Mouse (Mus musculus) limb, embryonic 10.5 days (tissue): ENCODE results near the gene Dnajc5. TPM values are rescaled to one million over a fixed set of nuclear protein-coding genes. Genes with fewer than 3 reads are reported as not detected.
A peak's percentile ranks its signal among the peaks of the same experiment; 100 is the strongest.

Experiments
- DNase-seq: peaks from one replicate; pipeline ENCODE4 v3.0.0-alpha.2; 2017; ENCODE audit warnings: low spot score
- H3K27ac ChIP-seq: fragments of 300-500 bp; sonication (generic); 2 replicates; pipeline ENCODE4 v1.5.1; 2016; ENCODE audit warnings: mild to moderate bottlenecking
- H3K27me3 ChIP-seq: fragments of 300-500 bp; sonication (generic); 2 replicates; pipeline ENCODE4 v1.6.1; 2016; ENCODE audit warnings: low read depth, mild to moderate bottlenecking; ENCODE audit not compliant: poor library complexity, severe bottlenecking
- H3K36me3 ChIP-seq: fragments of 300-500 bp; sonication (generic); 2 replicates; pipeline ENCODE4 v1.6.1; 2016; ENCODE audit warnings: mild to moderate bottlenecking, moderate library complexity
- H3K4me1 ChIP-seq: fragments of 300-500 bp; sonication (generic); 2 replicates; pipeline ENCODE4 v1.6.1; 2016
- H3K4me3 ChIP-seq: fragments of 300-500 bp; sonication (generic); 2 replicates; pipeline ENCODE4 v1.5.1; 2016; ENCODE audit warnings: mild to moderate bottlenecking, moderate library complexity
- H3K9me3 ChIP-seq: fragments of 300-500 bp; sonication (generic); replicated peaks from 2 replicates; pipeline ENCODE4 v1.6.1; 2016; ENCODE audit warnings: mild to moderate bottlenecking
- WGBS: fragments of 180-500 bp; shearing (Covaris S2); methylation state at CpG from one replicate; pipeline ENCODE4 v1.1.7; 2016; 5-methylcytosine and 5-hydroxymethylcytosine counted together
- polyA plus RNA-seq: library from polyadenylated mRNA; unstranded; fragments of >200 nt; fragmentation: Nextera tagmentation; extraction: Ambion mirVana; gene quantifications from 2 replicates; pipeline ENCODE4 v1.2.1, GENCODE M21; 2016

The Dnajc5 gene
- polyA plus RNA-seq, 1 experiment from 2014 or later = 97.6 TPM

- Histone ChIP-seq H3K4me3 (no peak overlapping the region), H3K4me1 (peaks cover 9% of the 10 kb centered on the region), H3K27ac (no peak overlapping the region), H3K27me3 (no peaks in the 10 kb centered on the region), H3K36me3 (peaks cover 60% of the 10 kb centered on the region), H3K9me3 (no peaks in the 10 kb centered on the region)
- WGBS = 92% methylated on average over 5 of the region's 5 CpGs
- no peak for DNase-seq
Observed at GRCm38 (mm10) chr2:181525526-181525925, 5.2 kb downstream of the Dnajc5 start.

GRCm38 (mm10) chr2:181529076-181529475, 8.8 kb downstream of the Dnajc5 start:
- Histone ChIP-seq H3K27ac (no peak overlapping the region), H3K4me3 (no peak overlapping the region), H3K9me3 (no peaks in the 10 kb centered on the region), H3K4me1 (no peaks in the 10 kb centered on the region), H3K27me3 (no peaks in the 10 kb centered on the region), H3K36me3 (peaks cover 72% of the 10 kb centered on the region)
- 87% methylated on average over 1 of the region's 1 CpGs for WGBS
- DNase-seq = no peak

DNA sequence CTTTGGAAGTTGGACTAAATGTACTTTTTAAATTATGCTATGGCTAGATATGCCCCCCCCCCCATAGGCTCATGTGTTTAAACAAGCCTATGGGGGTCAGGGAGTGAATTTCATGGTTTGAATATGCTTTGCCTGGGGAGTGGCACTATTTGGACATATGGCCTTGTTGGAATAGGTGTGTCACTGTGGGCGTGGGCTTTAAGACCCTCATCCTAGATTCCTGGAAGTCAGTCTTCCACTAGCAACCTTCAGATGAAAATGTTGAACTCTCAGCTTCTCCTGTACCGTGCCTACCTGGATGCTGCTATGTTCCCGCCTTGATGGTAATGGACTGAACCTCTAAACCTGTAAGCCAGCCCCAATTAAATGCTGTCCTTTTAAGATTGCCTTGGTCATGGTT, 12.3 kb downstream of the Dnajc5 start:
- no peaks in the 10 kb centered on the region for H3K27me3 ChIP-seq
- no peaks in the 10 kb centered on the region for H3K9me3 ChIP-seq
- no peak overlapping the region for H3K4me3 ChIP-seq
- 0 out of 2 replicates have a peak, but pooled peaks cover 2% of the 10 kb centered on the region for H3K4me1 ChIP-seq
- H3K36me3 ChIP-seq = peaks cover 52% of the 10 kb centered on the region
- no peak overlapping the region for H3K27ac ChIP-seq
- 95% methylated on average over 3 of the region's 3 CpGs for WGBS
- DNase-seq = no peak

DNA sequence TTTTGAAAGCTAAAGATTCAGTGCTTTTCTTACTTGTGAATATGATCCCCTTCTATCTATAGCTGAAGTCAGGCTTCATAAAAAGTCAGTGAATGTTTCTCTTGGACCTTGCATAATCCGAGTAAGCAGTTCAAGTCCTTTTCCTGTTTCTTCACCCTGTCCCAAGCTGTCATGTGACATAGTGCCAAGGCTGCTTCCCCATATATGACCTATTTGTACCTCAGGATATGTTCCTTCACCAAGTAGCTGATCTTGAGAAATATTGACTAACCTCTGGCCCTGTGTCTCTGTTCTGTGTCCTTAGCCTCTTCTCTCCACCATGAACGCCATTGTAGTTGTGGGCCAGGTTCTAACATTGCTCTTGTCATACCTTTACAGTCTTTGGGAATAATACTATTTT, 16.1 kb downstream of the Dnajc5 start:
- DNase-seq = no peak
- no peaks in the 10 kb centered on the region for H3K9me3 ChIP-seq
- H3K27ac ChIP-seq = no peak overlapping the region
- H3K36me3 ChIP-seq = peaks cover 30% of the 10 kb centered on the region
- H3K27me3 ChIP-seq = no peaks in the 10 kb centered on the region
- 94% methylated on average over 2 of the region's 2 CpGs for WGBS
- no peak overlapping the region for H3K4me3 ChIP-seq
- 0 out of 2 replicates have a peak, but pooled peaks cover 4% of the 10 kb centered on the region for H3K4me1 ChIP-seq

GRCm38 (mm10) chr2:181537444-181538047, 17.3 kb downstream of the Dnajc5 start:
- DNase-seq = no peak
- 0 out of 2 replicates have a peak overlapping the region, but pooled peaks have one; percentile 10 for H3K27ac ChIP-seq

DNA sequence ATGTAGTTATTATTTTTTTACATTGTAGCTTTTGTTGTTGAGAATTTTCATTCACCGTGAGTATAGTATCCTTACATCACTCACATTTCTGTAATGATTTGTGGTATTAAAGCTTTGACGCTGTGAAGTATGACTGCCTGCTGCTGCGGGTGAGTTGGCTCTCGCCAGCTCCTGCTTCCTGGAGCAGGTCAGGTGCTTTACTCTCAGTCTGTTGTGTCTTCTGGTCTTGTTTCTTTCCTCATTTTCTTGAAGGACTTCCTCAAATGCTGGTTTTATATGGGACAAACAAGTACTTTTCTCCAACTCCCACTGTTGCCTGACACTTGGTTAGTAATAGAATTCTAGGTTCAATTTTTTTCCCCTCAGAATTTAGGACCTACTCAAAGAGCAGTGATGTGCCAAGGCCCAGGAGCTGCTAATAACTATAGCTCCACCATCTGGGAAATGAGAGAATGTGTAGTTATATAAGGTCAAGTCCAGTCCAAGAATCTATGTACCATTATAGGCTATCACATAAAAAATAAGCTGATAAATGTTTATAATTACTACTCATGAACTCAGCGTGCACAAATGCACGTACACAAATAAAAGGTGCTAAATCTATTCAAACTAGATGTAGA, 21.6 kb downstream of the Dnajc5 start:
- Histone ChIP-seq H3K27ac (no peak overlapping the region), H3K27me3 (no peaks in the 10 kb centered on the region), H3K9me3 (no peaks in the 10 kb centered on the region), H3K4me1 (0 out of 2 replicates have a peak, but pooled peaks cover 4% of the 10 kb centered on the region), H3K4me3 (no peak overlapping the region), H3K36me3 (peaks cover 33% of the 10 kb centered on the region)
- 93% methylated on average over 6 of the region's 6 CpGs for WGBS
- no peak for DNase-seq

More at GRCm38 (mm10) chr2:181537444-181538047, 17.3 kb downstream of the Dnajc5 start:
- 91% methylated on average over 2 of the region's 2 CpGs for WGBS
- H3K4me3 ChIP-seq = no peak overlapping the region
- no peaks in the 10 kb centered on the region for H3K9me3 ChIP-seq
- no peaks in the 10 kb centered on the region for H3K27me3 ChIP-seq
- H3K36me3 ChIP-seq = peaks cover 19% of the 10 kb centered on the region
- H3K4me1 ChIP-seq = 0 out of 2 replicates have a peak, but pooled peaks cover 4% of the 10 kb centered on the region

DNA sequence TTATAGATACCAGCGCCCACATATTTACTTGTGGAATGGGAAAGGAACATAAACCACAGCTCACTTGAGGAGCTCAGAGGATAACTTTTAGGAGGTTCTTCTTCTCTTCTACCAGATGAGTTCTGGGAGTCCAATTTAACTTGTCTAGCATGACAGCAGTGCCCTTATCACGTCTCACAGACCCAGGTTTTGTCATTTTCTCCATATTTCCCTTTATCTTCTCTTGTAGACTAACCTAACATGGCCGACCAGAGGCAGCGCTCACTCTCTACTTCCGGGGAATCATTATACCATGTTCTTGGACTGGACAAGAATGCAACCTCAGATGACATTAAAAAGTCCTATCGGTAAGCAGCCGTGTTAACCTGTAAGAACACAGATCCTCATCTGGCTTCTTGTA, 25.9 kb downstream of the Dnajc5 start:
- Histone ChIP-seq H3K4me3 (no peak overlapping the region), H3K4me1 (no peaks in the 10 kb centered on the region), H3K9me3 (no peaks in the 10 kb centered on the region), H3K36me3 (peaks cover 60% of the 10 kb centered on the region), H3K27me3 (no peaks in the 10 kb centered on the region), H3K27ac (no peak overlapping the region)
- no peak for DNase-seq
- WGBS = 95% methylated on average over 7 of the region's 7 CpGs

GRCm38 (mm10) chr2:181548227-181548626, 27.9 kb downstream of the Dnajc5 start:
- no peak overlapping the region for H3K27ac ChIP-seq
- no peaks in the 10 kb centered on the region for H3K27me3 ChIP-seq
- no peak for DNase-seq
- H3K36me3 ChIP-seq = peaks cover 81% of the 10 kb centered on the region
- H3K9me3 ChIP-seq = no peaks in the 10 kb centered on the region
- WGBS = 81% methylated on average over 1 of the region's 1 CpGs
- no peaks in the 10 kb centered on the region for H3K4me1 ChIP-seq
- no peak overlapping the region for H3K4me3 ChIP-seq

DNA sequence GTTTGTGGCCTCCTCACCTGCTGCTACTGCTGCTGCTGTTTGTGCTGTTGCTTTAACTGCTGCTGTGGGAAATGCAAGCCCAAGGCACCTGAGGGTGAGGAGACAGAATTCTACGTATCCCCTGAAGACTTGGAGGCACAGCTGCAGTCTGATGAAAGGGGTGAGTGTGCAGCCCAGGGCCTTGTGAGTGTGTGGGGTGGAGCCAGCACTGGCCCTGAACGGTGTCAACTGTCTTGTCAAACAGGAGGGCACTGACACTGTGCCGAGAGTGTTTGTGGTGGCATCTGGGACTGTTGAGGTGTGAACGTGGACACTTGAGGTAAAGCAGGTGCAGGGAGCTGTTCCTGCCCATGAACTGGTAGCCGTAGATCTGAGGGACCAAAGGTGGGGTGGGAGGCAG, 28.4 kb downstream of the Dnajc5 start:
- DNase-seq = no peak
- WGBS = 92% methylated on average over 5 of the region's 5 CpGs
- no peak overlapping the region for H3K4me3 ChIP-seq
- no peak overlapping the region for H3K27ac ChIP-seq
- H3K4me1 ChIP-seq = no peaks in the 10 kb centered on the region
- H3K9me3 ChIP-seq = no peaks in the 10 kb centered on the region
- H3K36me3 ChIP-seq = peaks cover 85% of the 10 kb centered on the region
- no peaks in the 10 kb centered on the region for H3K27me3 ChIP-seq

- no peak overlapping the region for H3K27ac ChIP-seq
- WGBS = 95% methylated on average over 2 of the region's 2 CpGs
- H3K27me3 ChIP-seq = no peaks in the 10 kb centered on the region
- H3K9me3 ChIP-seq = no peaks in the 10 kb centered on the region
- no peaks in the 10 kb centered on the region for H3K4me1 ChIP-seq
- no peak overlapping the region for H3K4me3 ChIP-seq
- DNase-seq = no peak
- H3K36me3 ChIP-seq = peaks cover 92% of the 10 kb centered on the region
Observed at GRCm38 (mm10) chr2:181550233-181550632, 29.9 kb downstream of the Dnajc5 start.

- no peak for DNase-seq
- Histone ChIP-seq H3K9me3 (no peaks in the 10 kb centered on the region), H3K36me3 (peaks cover 61% of the 10 kb centered on the region), H3K27ac (no peak overlapping the region), H3K27me3 (no peaks in the 10 kb centered on the region), H3K4me3 (no peak overlapping the region), H3K4me1 (no peaks in the 10 kb centered on the region)
Observed at GRCm38 (mm10) chr2:181553772-181554171, 33.5 kb downstream of the Dnajc5 start.

GRCm38 (mm10) chr2:181567338-181567737, 47.1 kb downstream of the Dnajc5 start:
- Histone ChIP-seq H3K4me3 (no peak overlapping the region), H3K9me3 (no peaks in the 10 kb centered on the region), H3K27ac (no peak overlapping the region), H3K36me3 (no peaks in the 10 kb centered on the region; the same call in 1 of the 2 replicates), H3K27me3 (no peaks in the 10 kb centered on the region), H3K4me1 (peaks cover 3% of the 10 kb centered on the region; the same call in 1 of the 2 replicates)
- WGBS = 85% methylated on average over 3 of the region's 3 CpGs
- DNase-seq = no peak

- peaks cover 3% of the 10 kb centered on the region; the same call in 1 of the 2 replicates for H3K4me1 ChIP-seq
- DNase-seq = peak; percentile 38
Observed at GRCm38 (mm10) chr2:181568272-181569008, 48.2 kb downstream of the Dnajc5 start.

More at GRCm38 (mm10) chr2:181568272-181569008, 48.2 kb downstream of the Dnajc5 start:
- Histone ChIP-seq H3K27ac (no peak overlapping the region), H3K4me3 (no peak overlapping the region), H3K9me3 (no peaks in the 10 kb centered on the region), H3K27me3 (no peaks in the 10 kb centered on the region), H3K36me3 (peaks cover 8% of the 10 kb centered on the region; the same call in 1 of the 2 replicates)
- WGBS = 81% methylated on average over 7 of the region's 7 CpGs
